Mouse (Mus musculus): Measurements from ENCODE around the gene Panx3. TPM values are rescaled to one million over a fixed set of nuclear protein-coding genes. Genes with fewer than 3 reads are reported as not detected.
A peak's percentile ranks its signal among the peaks of the same experiment; 100 is the strongest.

Gene Panx3
- polyA plus RNA-seq, 1 experiment from 2014 or later = 0.12 TPM

DNA sequence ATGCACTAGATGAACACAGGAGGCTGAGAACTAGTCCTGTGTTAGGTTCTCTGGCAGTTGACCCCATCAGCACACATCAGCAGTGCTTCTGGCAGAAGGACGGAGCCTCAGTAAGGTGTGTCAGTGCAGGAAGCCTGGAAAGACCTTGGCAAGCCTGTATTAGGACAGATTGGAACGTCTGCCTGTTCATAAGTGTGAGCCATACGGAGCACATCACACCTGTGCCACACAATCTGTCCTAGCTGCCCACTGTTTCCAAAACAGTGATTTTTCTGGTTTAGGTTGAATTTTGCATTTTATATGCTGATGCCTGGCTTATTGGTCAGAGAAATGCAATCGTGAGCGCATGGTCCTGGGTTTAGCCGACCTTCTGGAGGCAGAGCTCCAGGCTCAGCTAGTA is 47.7 kb downstream of the Panx3 start:
- no peak for TF ChIP-seq CTCF (IDR thresholded peaks at IDR 0.05; ENCODE audit: low read depth)
- Histone ChIP-seq H3K9ac (ENCODE audit: low read depth, low read length) (no peak overlapping the region), H3K27ac (no peak overlapping the region), H3K4me2 (ENCODE audit: low read length) (no peak overlapping the region), H3K36me3 (ENCODE audit: insufficient read depth, low read length) (no peaks in the 10 kb centered on the region), H3K4me1 (replicated peaks; ENCODE audit: insufficient read depth, low read length) (no peaks in the 10 kb centered on the region), H3K27me3 (ENCODE audit: insufficient read depth, low read length) (no peaks in the 10 kb centered on the region), H3K9me3 (replicated peaks; ENCODE audit: low read length) (no peaks in the 10 kb centered on the region), H3K4me3 (replicated peaks; ENCODE audit: low read depth, low read length) (no peak overlapping the region)
- DNase-seq (ENCODE audit: low spot score) = no peak
- WGBS = 86% methylated on average over 6 of the region's 6 CpGs
- ATAC-seq (replicated peaks; ENCODE audit: low FRiP score, low read depth) = no peak

DNA sequence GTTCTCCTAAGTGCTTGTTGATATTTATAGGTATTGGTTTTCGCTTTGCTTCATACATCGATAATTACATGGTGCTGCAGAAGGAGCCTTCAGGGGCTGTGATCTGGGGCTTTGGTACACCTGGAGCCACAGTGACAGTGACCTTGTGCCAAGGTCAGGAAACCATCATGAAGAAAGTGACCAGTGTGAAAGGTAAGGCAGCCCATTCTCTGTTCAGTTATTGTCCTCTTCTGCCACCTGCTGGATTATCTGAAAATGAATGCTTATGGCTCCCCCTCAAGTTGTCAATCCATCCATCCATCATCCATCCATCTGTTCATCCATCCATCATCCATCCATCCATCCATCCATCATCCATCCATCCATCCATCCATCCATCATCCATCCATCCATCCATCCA is 52.3 kb downstream of the Panx3 start:
- H3K27me3 ChIP-seq (ENCODE audit: insufficient read depth, low read length) = no peaks in the 10 kb centered on the region
- no peak overlapping the region for H3K27ac ChIP-seq
- no peaks in the 10 kb centered on the region for H3K9me3 ChIP-seq (replicated peaks; ENCODE audit: low read length)
- 0 out of 2 replicates have a peak, but pooled peaks cover 4% of the 10 kb centered on the region for H3K4me1 ChIP-seq (replicated peaks; ENCODE audit: insufficient read depth, low read length)
- WGBS = 58% methylated on average over 2 of the region's 2 CpGs
- no peak overlapping the region for H3K9ac ChIP-seq (ENCODE audit: low read depth, low read length)
- DNase-seq (ENCODE audit: low spot score) (peak; percentile 64), ATAC-seq (replicated peaks; ENCODE audit: low FRiP score, low read depth) (no peak)
- peak; percentile 88 for TF ChIP-seq CTCF (IDR thresholded peaks at IDR 0.05; ENCODE audit: low read depth)
- no peak overlapping the region for H3K4me3 ChIP-seq (replicated peaks; ENCODE audit: low read depth, low read length)
- no peak overlapping the region for H3K4me2 ChIP-seq (ENCODE audit: low read length)
- H3K36me3 ChIP-seq (ENCODE audit: insufficient read depth, low read length) = no peaks in the 10 kb centered on the region

DNA sequence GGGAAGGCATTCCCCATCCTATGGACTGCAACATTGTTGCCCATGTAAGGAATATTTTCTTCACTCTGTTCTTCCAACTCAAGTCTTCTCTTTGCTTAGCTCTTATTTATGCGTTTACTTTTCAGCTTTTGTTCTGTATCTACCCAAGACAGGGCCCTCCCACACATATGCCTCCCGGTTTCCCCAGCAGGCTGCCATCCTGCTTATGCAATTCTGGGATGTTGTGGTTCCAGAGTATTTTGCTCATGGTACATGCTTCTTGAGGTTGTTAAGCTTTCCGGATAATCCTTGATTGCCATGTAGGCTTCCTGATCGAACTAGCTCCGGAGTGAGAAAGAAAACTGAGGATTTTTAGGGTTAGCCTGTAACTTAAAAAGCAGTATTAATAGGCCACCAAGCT is 53.8 kb downstream of the Panx3 start:
- DNase-seq (ENCODE audit: low spot score) = no peak
- no peak overlapping the region for H3K4me3 ChIP-seq (replicated peaks; ENCODE audit: low read depth, low read length)
- WGBS = 69% methylated on average over 5 of the region's 5 CpGs
- no peaks in the 10 kb centered on the region for H3K36me3 ChIP-seq (ENCODE audit: insufficient read depth, low read length)
- no peak for ATAC-seq (replicated peaks; ENCODE audit: low FRiP score, low read depth)
- no peak overlapping the region for H3K27ac ChIP-seq
- no peak for TF ChIP-seq CTCF (IDR thresholded peaks at IDR 0.05; ENCODE audit: low read depth)
- H3K4me1 ChIP-seq (replicated peaks; ENCODE audit: insufficient read depth, low read length) = 0 out of 2 replicates have a peak, but pooled peaks cover 4% of the 10 kb centered on the region
- no peaks in the 10 kb centered on the region for H3K27me3 ChIP-seq (ENCODE audit: insufficient read depth, low read length)
- H3K9me3 ChIP-seq (replicated peaks; ENCODE audit: low read length) = no peaks in the 10 kb centered on the region
- H3K9ac ChIP-seq (ENCODE audit: low read depth, low read length) = no peak overlapping the region
- H3K4me2 ChIP-seq (ENCODE audit: low read length) = no peak overlapping the region

DNA sequence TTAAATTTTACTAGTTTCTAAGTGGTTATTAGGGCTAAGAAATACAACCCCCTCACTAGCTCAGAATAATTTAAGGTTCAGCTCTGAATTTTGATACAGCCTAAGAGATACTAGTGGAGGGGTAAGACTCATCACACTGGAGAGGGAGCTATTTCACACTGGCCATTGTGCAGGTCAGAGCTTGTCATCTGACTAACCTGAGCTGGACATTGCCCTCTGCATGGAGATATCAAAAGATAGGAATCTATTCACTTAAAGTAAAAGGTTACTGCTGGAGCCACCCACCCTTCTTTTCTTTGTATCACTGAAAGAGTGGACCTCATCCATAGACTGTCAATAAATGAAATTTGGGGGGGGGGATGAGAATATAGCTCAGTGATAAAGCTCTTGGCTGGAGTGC is 54.7 kb downstream of the Panx3 start:
- Histone ChIP-seq H3K27me3 (ENCODE audit: insufficient read depth, low read length) (no peaks in the 10 kb centered on the region), H3K9me3 (replicated peaks; ENCODE audit: low read length) (no peaks in the 10 kb centered on the region), H3K4me1 (replicated peaks; ENCODE audit: insufficient read depth, low read length) (0 out of 2 replicates have a peak, but pooled peaks cover 4% of the 10 kb centered on the region), H3K36me3 (ENCODE audit: insufficient read depth, low read length) (no peaks in the 10 kb centered on the region), H3K27ac (no peak overlapping the region), H3K4me3 (replicated peaks; ENCODE audit: low read depth, low read length) (peak overlapping the region; percentile 58; the same call in 1 of the 2 replicates), H3K9ac (ENCODE audit: low read depth, low read length) (no peak overlapping the region), H3K4me2 (ENCODE audit: low read length) (peak overlapping the region; percentile 70)
- DNase-seq (ENCODE audit: low spot score) (no peak), ATAC-seq (replicated peaks; ENCODE audit: low FRiP score, low read depth) (peak; percentile 9; the same call in 1 of the 2 replicates)
- TF ChIP-seq CTCF (IDR thresholded peaks at IDR 0.05; ENCODE audit: low read depth) = no peak

DNA sequence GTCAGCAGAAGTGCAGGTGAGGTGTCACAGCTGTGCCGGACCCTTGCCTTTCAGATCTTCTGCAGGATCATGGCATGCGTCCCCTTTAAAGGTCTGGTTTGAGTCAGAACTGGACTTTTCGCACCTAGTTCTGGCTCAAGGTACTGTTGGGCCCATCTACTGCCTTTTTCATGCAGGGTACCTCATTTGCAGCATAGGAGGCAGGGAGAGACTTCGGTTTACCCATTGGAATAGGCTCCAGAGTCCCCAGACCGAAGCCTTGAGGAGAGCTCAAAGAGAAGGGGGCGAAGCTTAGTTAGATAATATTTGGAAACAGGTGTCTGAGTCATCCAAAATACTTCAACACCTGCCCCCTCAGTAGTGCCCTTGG is 55.1 kb downstream of the Panx3 start:
- Histone ChIP-seq H3K4me2 (ENCODE audit: low read length) (peak overlapping the region; percentile 70), H3K27me3 (ENCODE audit: insufficient read depth, low read length) (no peaks in the 10 kb centered on the region), H3K4me1 (replicated peaks; ENCODE audit: insufficient read depth, low read length) (0 out of 2 replicates have a peak, but pooled peaks cover 4% of the 10 kb centered on the region), H3K36me3 (ENCODE audit: insufficient read depth, low read length) (no peaks in the 10 kb centered on the region), H3K9ac (ENCODE audit: low read depth, low read length) (peak overlapping the region; percentile 54), H3K27ac (no peak overlapping the region; the same call in 1 of the 2 replicates), H3K4me3 (replicated peaks; ENCODE audit: low read depth, low read length) (peak overlapping the region; percentile 58), H3K9me3 (replicated peaks; ENCODE audit: low read length) (no peaks in the 10 kb centered on the region)
- TF ChIP-seq CTCF (IDR thresholded peaks at IDR 0.05; ENCODE audit: low read depth) = no peak
- ATAC-seq (replicated peaks; ENCODE audit: low FRiP score, low read depth) = no peak; the same call in 1 of the 2 replicates
- no peak for DNase-seq (ENCODE audit: low spot score)
- 17% methylated on average over 6 of the region's 6 CpGs for WGBS

DNA sequence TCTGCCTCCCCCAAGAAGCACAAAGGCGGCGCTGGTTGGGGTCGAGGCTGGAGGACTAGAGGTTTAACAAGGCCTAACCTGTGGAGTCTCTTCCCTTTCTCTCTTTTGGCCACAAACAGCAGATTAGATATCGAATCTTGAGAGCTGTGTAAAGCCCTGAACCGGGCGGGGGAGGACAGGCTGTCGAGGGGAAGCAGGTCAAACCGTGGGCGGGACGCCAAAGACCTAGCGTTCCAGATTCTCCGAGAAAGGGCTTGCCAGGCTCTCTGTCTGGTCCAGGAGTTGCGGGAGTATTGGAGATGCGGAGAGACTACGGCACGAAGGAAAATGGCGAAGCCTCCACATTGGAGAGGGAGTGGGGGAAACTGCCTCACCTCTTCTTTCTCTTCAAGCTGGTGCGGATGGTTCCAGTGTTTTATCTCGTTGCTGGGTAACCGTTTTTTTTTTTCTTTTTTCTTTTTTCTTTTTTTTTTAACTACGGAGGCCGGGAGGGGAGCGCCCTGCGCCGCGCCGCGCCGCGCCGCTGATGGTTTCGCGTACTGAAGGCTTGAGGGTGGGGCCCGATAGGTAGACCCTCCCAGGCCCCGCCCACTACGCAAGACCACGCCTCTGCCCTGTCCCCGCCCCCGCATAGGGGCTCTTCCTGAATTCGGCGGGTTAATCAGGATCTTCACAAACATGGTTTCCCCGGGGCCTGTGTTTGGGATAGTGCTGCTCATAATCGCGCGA is 55.7 kb downstream of the Panx3 start, which contains the start of gene Spa17:
TSS of gene Spa17 (minus strand) at position 541 of the 729 bp plus-strand sequence.
- 0 out of 2 replicates have a peak, but pooled peaks cover 4% of the 10 kb centered on the region for H3K4me1 ChIP-seq (replicated peaks; ENCODE audit: insufficient read depth, low read length)
- ATAC-seq (replicated peaks; ENCODE audit: low FRiP score, low read depth) (peak; percentile 97), DNase-seq (ENCODE audit: low spot score) (peak; percentile 97)
- no peaks in the 10 kb centered on the region for H3K36me3 ChIP-seq (ENCODE audit: insufficient read depth, low read length)
- peak within 1 kb of the TSS; percentile 58 for H3K4me3 ChIP-seq (replicated peaks; ENCODE audit: low read depth, low read length)
- H3K27ac ChIP-seq = peak within 1 kb of the TSS; percentile 55
- H3K27me3 ChIP-seq (ENCODE audit: insufficient read depth, low read length) = no peaks in the 10 kb centered on the region
- no peaks in the 10 kb centered on the region for H3K9me3 ChIP-seq (replicated peaks; ENCODE audit: low read length)
- under 1% methylated on average over 45 of the region's 45 CpGs for WGBS
- H3K4me2 ChIP-seq (ENCODE audit: low read length) = peak within 1 kb of the TSS; percentile 70
- peak; percentile 2; the same call in 1 of the 2 replicates for TF ChIP-seq CTCF (IDR thresholded peaks at IDR 0.05; ENCODE audit: low read depth)
- peak within 1 kb of the TSS; percentile 58 for H3K9ac ChIP-seq (ENCODE audit: low read depth, low read length)

Other genes with a start within 250 kb of the Panx3 start
- 0.25 and 0.51 TPM in 2 replicates for gene Robo3, start 236.0 kb downstream of the Panx3 start, polyA plus RNA-seq (2015; fragmentation: Nextera tagmentation; extraction: Ambion mirVana)
- 15.1 and 16.9 TPM in 2 replicates for gene Msantd2, start 179.9 kb downstream of the Panx3 start, polyA plus RNA-seq (2015; fragmentation: Nextera tagmentation; extraction: Ambion mirVana)
- 68.5 and 70.7 TPM in 2 replicates for gene Esam, start 141.2 kb downstream of the Panx3 start, polyA plus RNA-seq (2015; fragmentation: Nextera tagmentation; extraction: Ambion mirVana)
- 4.2 and 5.5 TPM in 2 replicates for gene Vsig2, start 130.0 kb downstream of the Panx3 start, polyA plus RNA-seq (2015; fragmentation: Nextera tagmentation; extraction: Ambion mirVana)
- 3.3 and 3.6 TPM in 2 replicates for gene Nrgn, start 116.3 kb downstream of the Panx3 start, polyA plus RNA-seq (2015; fragmentation: Nextera tagmentation; extraction: Ambion mirVana)
- 10.2 and 10.6 TPM in 2 replicates for gene Siae, start 113.5 kb downstream of the Panx3 start, polyA plus RNA-seq (2015; fragmentation: Nextera tagmentation; extraction: Ambion mirVana)
- gene Spa17, start 55.5 kb downstream of the Panx3 start, polyA plus RNA-seq (2015; fragmentation: Nextera tagmentation; extraction: Ambion mirVana) = 10.7 and 12.3 TPM in 2 replicates
- 135 and 144 TPM in 2 replicates for gene Tbrg1, start 11.9 kb downstream of the Panx3 start, polyA plus RNA-seq (2015; fragmentation: Nextera tagmentation; extraction: Ambion mirVana)
- gene Olfr160, start 47.0 kb upstream of the Panx3 start, polyA plus RNA-seq (2015; fragmentation: Nextera tagmentation; extraction: Ambion mirVana) = not detected in 2 replicates
- not detected in 2 replicates for gene Olfr874, start 75.9 kb upstream of the Panx3 start, polyA plus RNA-seq (2015; fragmentation: Nextera tagmentation; extraction: Ambion mirVana)
- 0.05 and 0.22 TPM in 2 replicates for gene Olfr875, start 102.6 kb upstream of the Panx3 start, polyA plus RNA-seq (2015; fragmentation: Nextera tagmentation; extraction: Ambion mirVana)
- not detected in 2 replicates for gene Olfr876, start 133.8 kb upstream of the Panx3 start, polyA plus RNA-seq (2015; fragmentation: Nextera tagmentation; extraction: Ambion mirVana)
- not detected in 2 replicates for gene Olfr877, start 185.0 kb upstream of the Panx3 start, polyA plus RNA-seq (2015; fragmentation: Nextera tagmentation; extraction: Ambion mirVana)
- not detected in 2 replicates for gene Olfr145, start 227.5 kb upstream of the Panx3 start, polyA plus RNA-seq (2015; fragmentation: Nextera tagmentation; extraction: Ambion mirVana)
- not detected in 2 replicates for gene Olfr878, start 248.6 kb upstream of the Panx3 start, polyA plus RNA-seq (2015; fragmentation: Nextera tagmentation; extraction: Ambion mirVana)

Measured in kidney, postnatal 0 days (tissue).